In genomic region chr5:111178324-111179076, GRCm38 (mm10) we compare ENCODE assay signal across 8 mouse cellular contexts.
DNase-seq lines count a peak whose midpoint lies in the region; ATAC-seq and TF ChIP-seq lines count a peak whose summit lies in the region.

No protein-coding gene starts in this region.

- H3K4me3 ChIP-seq in bone marrow macrophage, adult 2 months (ENCODE audit: insufficient read depth, low read length): 0 out of 2 replicates have a peak overlapping the region, but pooled peaks have one; percentile 21

- H3K4me1 ChIP-seq in bone marrow macrophage, adult 2 months (ENCODE audit: control insufficient read depth, insufficient read depth, low read length): peaks cover 9% of the 10 kb centered on the region

- peak; percentile 61 to 66 for DNase-seq in heart, postnatal 10 days
- DNase-seq in kidney, postnatal 4 days: peak; percentile 70 to 81
- peak; percentile 62 to 77 for DNase-seq in spleen, postnatal 4 days (ENCODE audit: low spot score in 2 of 2)
- no peak for DNase-seq in cerebellum, adult 11 months
- no peak for DNase-seq in urinary bladder, adult 18-20 months (ENCODE audit: low spot score in 2 of 2)

- no peak for TF ChIP-seq CTCF in bone marrow macrophage, adult 2 months (IDR thresholded peaks at IDR 0.05; ENCODE audit: low read depth, low read length)

- ATAC-seq in CD4-positive, CD25-positive, alpha-beta regulatory T cell, adult 4 months: peak; percentile 90
- peak; percentile 90 for ATAC-seq in megakaryocyte progenitor cell, adult 5-6 weeks (replicated peaks; ENCODE audit: poor library complexity)

- no peak for TF ChIP-seq POLR2A in bone marrow macrophage, adult 2 months (IDR thresholded peaks at IDR 0.05; ENCODE audit: borderline replicate concordance, low read depth, low read length)

- intact Hi-C loops in heart, postnatal 10 days (cut with DNase I): no loop called here

- 0 out of 2 replicates have a peak overlapping the region, but pooled peaks have one; percentile 1 for H3K27ac ChIP-seq in bone marrow macrophage, adult 2 months (ENCODE audit: insufficient read depth, low read depth, low read length)

Comparison
In these comparisons a context has a peak if more than half of its experiments do, and no peak if none do; other contexts are left out.
1. DNase-seq: peak in heart, postnatal 10 days (2 of 2), kidney, postnatal 4 days (2 of 2) and spleen, postnatal 4 days (2 of 2); none in cerebellum, adult 11 months (single experiment) and urinary bladder, adult 18-20 months (0 of 2).